Mouse (Mus musculus): Measurements from ENCODE around the gene Elp4. TPM values are rescaled to one million over a fixed set of nuclear protein-coding genes. Genes with fewer than 3 reads are reported as not detected.

Elp4 gene
- polyA plus RNA-seq, 1 experiment from 2014 or later: 56.5 TPM

DNA sequence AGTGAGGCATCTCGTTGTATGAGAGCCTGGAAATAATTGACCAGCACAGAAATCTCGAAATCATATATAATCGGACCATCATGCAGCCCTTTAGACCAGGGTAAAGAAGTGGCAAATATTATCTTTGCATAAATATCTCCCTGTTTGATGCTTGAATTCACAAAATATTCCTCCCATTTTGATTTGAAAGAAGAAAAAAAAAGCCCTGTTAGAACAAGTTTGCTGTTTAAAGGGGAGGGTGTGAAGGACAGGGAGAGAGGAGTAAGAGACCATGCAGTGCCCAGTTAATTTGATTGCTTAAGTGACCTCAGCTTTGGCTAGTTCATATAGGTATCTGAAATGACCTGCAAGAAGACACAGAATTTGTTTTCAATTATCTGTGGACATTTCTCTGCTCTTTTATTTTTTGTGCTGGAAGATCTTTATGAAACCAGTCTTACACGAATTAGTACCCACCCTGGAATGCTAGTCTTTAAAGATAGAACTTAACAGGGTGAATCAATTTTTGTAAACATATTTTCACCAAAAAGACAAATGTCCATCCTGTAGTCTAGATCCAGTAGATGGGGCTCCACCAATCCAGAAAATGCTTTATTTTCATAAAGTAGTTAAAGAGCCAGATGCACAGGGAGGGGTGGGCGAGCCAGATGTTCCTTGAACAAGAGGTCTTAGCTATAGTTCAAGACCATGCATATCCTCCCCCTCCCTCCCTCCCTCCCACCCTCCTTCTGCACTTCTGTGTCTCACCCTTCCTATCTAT lies 238.7 kb downstream of the Elp4 start:
- Histone ChIP-seq H3K4me2 (ENCODE audit: low read depth, low read length) (no peak overlapping the region), H3K9me3 (replicated peaks; ENCODE audit: control insufficient read depth, low read length) (no peaks in the 10 kb centered on the region), H3K4me3 (ENCODE audit: low read depth, low read length) (no peak overlapping the region), H3K27me3 (ENCODE audit: control insufficient read depth, insufficient read depth, low read length) (peaks cover 85% of the 10 kb centered on the region), H3K36me3 (replicated peaks; ENCODE audit: control insufficient read depth, insufficient read depth, low read depth, low read length) (no peaks in the 10 kb centered on the region), H3K27ac (replicated peaks; ENCODE audit: low read depth, low read length) (no peak overlapping the region), H3K9ac (replicated peaks; ENCODE audit: low read length) (no peak overlapping the region), H3K4me1 (ENCODE audit: control insufficient read depth, insufficient read depth, low read length) (no peaks in the 10 kb centered on the region; the same call in 1 of the 2 replicates)
- WGBS: 11% methylated on average over 5 of the region's 5 CpGs
- peak; percentile 24 for DNase-seq (ENCODE audit: low spot score)
- ATAC-seq (replicated peaks; ENCODE audit: insufficient number of reproducible peaks, low FRiP score, low TSS enrichment, low read depth): no peak

GRCm38 (mm10) chr2:105664996-105665395 lies 239.4 kb downstream of the Elp4 start:
- H3K4me2 ChIP-seq (ENCODE audit: low read depth, low read length): no peak overlapping the region
- H3K4me1 ChIP-seq (ENCODE audit: control insufficient read depth, insufficient read depth, low read length): no peaks in the 10 kb centered on the region; the same call in 1 of the 2 replicates
- H3K27me3 ChIP-seq (ENCODE audit: control insufficient read depth, insufficient read depth, low read length): peaks cover 87% of the 10 kb centered on the region
- 5% methylated on average over 5 of the region's 5 CpGs for WGBS
- ATAC-seq (replicated peaks; ENCODE audit: insufficient number of reproducible peaks, low FRiP score, low TSS enrichment, low read depth): no peak
- DNase-seq (ENCODE audit: low spot score): peak; percentile 3
- no peak overlapping the region for H3K4me3 ChIP-seq (ENCODE audit: low read depth, low read length)
- no peak overlapping the region for H3K9ac ChIP-seq (replicated peaks; ENCODE audit: low read length)
- no peaks in the 10 kb centered on the region for H3K36me3 ChIP-seq (replicated peaks; ENCODE audit: control insufficient read depth, insufficient read depth, low read depth, low read length)
- H3K27ac ChIP-seq (replicated peaks; ENCODE audit: low read depth, low read length): no peak overlapping the region
- no peaks in the 10 kb centered on the region for H3K9me3 ChIP-seq (replicated peaks; ENCODE audit: control insufficient read depth, low read length)

GRCm38 (mm10) chr2:105663101-105663511 lies 241.3 kb downstream of the Elp4 start:
- H3K9ac ChIP-seq (replicated peaks; ENCODE audit: low read length): no peak overlapping the region
- no peak overlapping the region for H3K4me3 ChIP-seq (ENCODE audit: low read depth, low read length)

GRCm38 (mm10) chr2:105662606-105663005 lies 241.8 kb downstream of the Elp4 start:
- peaks cover 2% of the 10 kb centered on the region; the same call in 1 of the 2 replicates for H3K4me1 ChIP-seq (ENCODE audit: control insufficient read depth, insufficient read depth, low read length)
- H3K4me2 ChIP-seq (ENCODE audit: low read depth, low read length): no peak overlapping the region
- H3K9me3 ChIP-seq (replicated peaks; ENCODE audit: control insufficient read depth, low read length): no peaks in the 10 kb centered on the region
- no peak overlapping the region for H3K9ac ChIP-seq (replicated peaks; ENCODE audit: low read length)
- WGBS: 4% methylated on average over 7 of the region's 7 CpGs
- H3K36me3 ChIP-seq (replicated peaks; ENCODE audit: control insufficient read depth, insufficient read depth, low read depth, low read length): no peaks in the 10 kb centered on the region
- H3K27me3 ChIP-seq (ENCODE audit: control insufficient read depth, insufficient read depth, low read length): peaks cover 81% of the 10 kb centered on the region
- no peak overlapping the region for H3K27ac ChIP-seq (replicated peaks; ENCODE audit: low read depth, low read length)
- DNase-seq (ENCODE audit: low spot score) (no peak), ATAC-seq (replicated peaks; ENCODE audit: insufficient number of reproducible peaks, low FRiP score, low TSS enrichment, low read depth) (no peak)
- H3K4me3 ChIP-seq (ENCODE audit: low read depth, low read length): no peak overlapping the region

More at GRCm38 (mm10) chr2:105663101-105663511, 241.3 kb downstream of the Elp4 start:
- peaks cover 86% of the 10 kb centered on the region for H3K27me3 ChIP-seq (ENCODE audit: control insufficient read depth, insufficient read depth, low read length)
- no peak overlapping the region for H3K27ac ChIP-seq (replicated peaks; ENCODE audit: low read depth, low read length)
- H3K4me2 ChIP-seq (ENCODE audit: low read depth, low read length): no peak overlapping the region
- ATAC-seq (replicated peaks; ENCODE audit: insufficient number of reproducible peaks, low FRiP score, low TSS enrichment, low read depth) (no peak), DNase-seq (ENCODE audit: low spot score) (peak; percentile 11)
- WGBS: 4% methylated on average over 10 of the region's 10 CpGs
- H3K36me3 ChIP-seq (replicated peaks; ENCODE audit: control insufficient read depth, insufficient read depth, low read depth, low read length): no peaks in the 10 kb centered on the region
- H3K4me1 ChIP-seq (ENCODE audit: control insufficient read depth, insufficient read depth, low read length): peaks cover 2% of the 10 kb centered on the region; the same call in 1 of the 2 replicates
- no peaks in the 10 kb centered on the region for H3K9me3 ChIP-seq (replicated peaks; ENCODE audit: control insufficient read depth, low read length)

DNA sequence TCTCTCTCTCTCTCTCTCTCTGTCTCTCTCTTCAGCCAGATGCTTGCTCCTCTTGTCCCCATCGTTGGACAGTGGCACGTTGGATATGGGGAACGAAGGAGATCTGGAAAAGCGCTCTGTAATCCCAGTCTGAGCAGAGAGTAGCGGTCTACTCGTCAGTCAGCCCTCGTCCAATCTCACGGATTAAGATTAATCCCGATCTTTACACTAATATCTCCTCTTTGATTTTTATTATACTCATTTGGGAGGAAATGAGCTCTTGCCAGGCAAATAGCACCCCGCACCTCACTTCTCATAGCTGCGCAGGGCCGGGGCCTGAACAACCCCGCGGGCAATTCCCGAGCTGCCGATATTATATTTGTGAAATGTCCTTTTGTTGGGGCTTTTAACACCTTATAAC lies 242.2 kb downstream of the Elp4 start:
- ATAC-seq (replicated peaks; ENCODE audit: insufficient number of reproducible peaks, low FRiP score, low TSS enrichment, low read depth) (no peak), DNase-seq (ENCODE audit: low spot score) (peak; percentile 9)
- H3K27ac ChIP-seq (replicated peaks; ENCODE audit: low read depth, low read length): no peak overlapping the region

GRCm38 (mm10) chr2:105661623-105662066 lies 242.7 kb downstream of the Elp4 start:
- no peak overlapping the region for H3K27ac ChIP-seq (replicated peaks; ENCODE audit: low read depth, low read length)
- no peaks in the 10 kb centered on the region for H3K36me3 ChIP-seq (replicated peaks; ENCODE audit: control insufficient read depth, insufficient read depth, low read depth, low read length)
- ATAC-seq (replicated peaks; ENCODE audit: insufficient number of reproducible peaks, low FRiP score, low TSS enrichment, low read depth) (0 out of 2 replicates have a peak, but pooled peaks have one; percentile 39), DNase-seq (ENCODE audit: low spot score) (peak; percentile 31)
- no peak overlapping the region for H3K4me2 ChIP-seq (ENCODE audit: low read depth, low read length)
- H3K9ac ChIP-seq (replicated peaks; ENCODE audit: low read length): no peak overlapping the region
- H3K4me1 ChIP-seq (ENCODE audit: control insufficient read depth, insufficient read depth, low read length): peaks cover 2% of the 10 kb centered on the region; the same call in 1 of the 2 replicates
- H3K27me3 ChIP-seq (ENCODE audit: control insufficient read depth, insufficient read depth, low read length): peaks cover 76% of the 10 kb centered on the region
- no peaks in the 10 kb centered on the region for H3K9me3 ChIP-seq (replicated peaks; ENCODE audit: control insufficient read depth, low read length)
- H3K4me3 ChIP-seq (ENCODE audit: low read depth, low read length): no peak overlapping the region
- under 1% methylated on average over 18 of the region's 18 CpGs for WGBS

More for the DNA sequence above, 242.2 kb downstream of the Elp4 start:
- Histone ChIP-seq H3K4me2 (ENCODE audit: low read depth, low read length) (no peak overlapping the region), H3K4me1 (ENCODE audit: control insufficient read depth, insufficient read depth, low read length) (peaks cover 2% of the 10 kb centered on the region; the same call in 1 of the 2 replicates), H3K36me3 (replicated peaks; ENCODE audit: control insufficient read depth, insufficient read depth, low read depth, low read length) (no peaks in the 10 kb centered on the region), H3K9ac (replicated peaks; ENCODE audit: low read length) (no peak overlapping the region), H3K4me3 (ENCODE audit: low read depth, low read length) (no peak overlapping the region), H3K27me3 (ENCODE audit: control insufficient read depth, insufficient read depth, low read length) (peaks cover 80% of the 10 kb centered on the region), H3K9me3 (replicated peaks; ENCODE audit: control insufficient read depth, low read length) (no peaks in the 10 kb centered on the region)
- 2% methylated on average over 16 of the region's 16 CpGs for WGBS

- Histone ChIP-seq H3K27ac (replicated peaks; ENCODE audit: low read depth, low read length) (no peak overlapping the region), H3K4me3 (ENCODE audit: low read depth, low read length) (0 out of 2 replicates have a peak overlapping the region, but pooled peaks have one; percentile 5), H3K4me1 (ENCODE audit: control insufficient read depth, insufficient read depth, low read length) (peaks cover 2% of the 10 kb centered on the region; the same call in 1 of the 2 replicates), H3K9me3 (replicated peaks; ENCODE audit: control insufficient read depth, low read length) (no peaks in the 10 kb centered on the region), H3K4me2 (ENCODE audit: low read depth, low read length) (no peak overlapping the region), H3K36me3 (replicated peaks; ENCODE audit: control insufficient read depth, insufficient read depth, low read depth, low read length) (no peaks in the 10 kb centered on the region), H3K27me3 (ENCODE audit: control insufficient read depth, insufficient read depth, low read length) (peaks cover 70% of the 10 kb centered on the region), H3K9ac (replicated peaks; ENCODE audit: low read length) (no peak overlapping the region)
- DNase-seq (ENCODE audit: low spot score) (peak; percentile 35), ATAC-seq (replicated peaks; ENCODE audit: insufficient number of reproducible peaks, low FRiP score, low TSS enrichment, low read depth) (no peak)
- WGBS: under 1% methylated on average over 26 of the region's 26 CpGs
These were observed 243.3 kb downstream of the Elp4 start for GRCm38 (mm10) chr2:105660874-105661622.

All from embryonic facial prominence, embryonic 11.5 days (tissue).